Mouse (Mus musculus) spleen, adult 12 weeks (tissue): ENCODE measurements around the gene Bglap3.
"Not testable (repeated sequence)": the region's sequence is repeated elsewhere in the genome, so short reads cannot be mapped to it uniquely, and the experiment has no call there.

Source experiments
- DNase-seq: peaks from one replicate; pipeline ENCODE4 v3.0.0; 2022; ENCODE audit warnings: low spot score

Bglap3 gene

GRCm38 (mm10) chr3:88372643-88373042 lies at the start of gene Bglap3:
Gene Bglap3, minus strand, starts transcription at chr3:88372743.
- not testable (repeated sequence) for DNase-seq

DNA sequence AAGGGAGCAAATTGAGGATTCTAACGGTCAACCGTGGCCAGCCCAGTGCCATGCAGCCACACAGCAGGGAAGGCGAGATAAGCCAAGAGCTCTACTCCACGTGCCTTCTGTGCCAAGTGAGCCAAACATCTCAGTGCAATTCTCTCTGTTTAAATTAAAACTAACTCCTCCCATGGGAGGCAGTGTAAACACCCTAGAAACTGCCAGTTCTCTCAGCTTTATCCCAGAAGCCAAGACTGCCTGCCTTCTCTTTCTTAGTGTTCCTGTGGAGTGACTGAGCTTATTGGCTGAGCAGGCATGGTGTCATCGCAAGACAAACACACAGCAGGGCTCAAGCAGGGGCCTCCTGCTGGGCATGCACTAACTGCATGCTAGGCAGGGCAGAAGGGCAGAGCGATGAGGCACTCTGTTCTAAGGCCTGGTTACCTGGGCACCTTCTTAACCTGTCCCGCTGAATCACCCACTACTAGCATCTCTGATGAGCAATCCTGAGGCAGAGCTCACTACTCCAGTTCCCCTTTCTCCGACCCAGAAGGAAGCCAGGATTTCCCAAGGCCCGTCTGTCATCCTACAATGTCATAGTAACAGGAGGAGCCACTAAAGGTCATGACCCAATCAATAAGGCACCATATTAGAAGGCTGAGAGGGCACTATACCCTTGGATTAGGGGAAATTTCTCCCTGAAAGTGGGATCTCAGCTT lies 49.6 kb upstream of the Bglap3 start:
- DNase-seq: no peak

GRCm38 (mm10) chr3:88420771-88421170 lies 48.2 kb upstream of the Bglap3 start:
- DNase-seq: no peak

DNA sequence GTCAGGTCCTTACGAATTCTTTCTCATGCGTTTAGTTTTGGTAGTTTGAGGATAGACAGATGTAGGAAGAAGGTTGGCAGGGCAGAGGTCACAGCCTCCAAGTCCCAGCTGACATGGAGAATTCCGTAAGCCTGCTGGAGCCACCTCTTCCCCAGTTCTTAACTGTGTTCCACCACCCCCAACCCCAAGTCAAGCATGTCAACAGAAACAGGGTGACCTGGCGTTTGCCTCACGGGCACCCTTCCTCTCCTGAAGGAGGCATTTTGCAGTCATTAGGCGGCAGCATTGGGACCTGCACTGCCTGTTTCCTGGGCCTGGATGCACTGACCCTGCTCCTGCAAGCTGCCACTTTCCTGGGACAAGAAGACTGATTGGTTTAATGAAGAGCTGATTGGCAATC lies 45.5 kb upstream of the Bglap3 start:
- no peak for DNase-seq

DNA sequence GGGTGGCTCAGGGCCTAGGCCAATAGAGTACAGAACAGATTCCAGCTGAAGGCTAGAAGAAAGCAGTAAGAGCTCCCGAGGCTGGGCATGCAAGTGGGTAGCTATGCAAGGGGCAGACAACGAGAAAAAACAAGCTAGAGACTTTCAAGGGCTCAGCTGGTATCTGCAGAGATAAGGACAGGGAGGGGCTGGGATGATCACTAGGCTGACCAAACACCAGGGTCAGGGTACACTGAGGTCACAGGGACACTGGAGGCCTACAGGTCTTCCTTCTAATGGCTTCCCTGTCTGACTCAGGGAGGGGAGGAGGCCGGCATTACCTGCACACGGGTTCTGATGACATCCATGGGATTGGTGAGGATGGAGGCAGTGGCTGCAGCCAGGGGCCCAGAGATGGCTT lies 43.1 kb upstream of the Bglap3 start:
- DNase-seq: no peak

DNA sequence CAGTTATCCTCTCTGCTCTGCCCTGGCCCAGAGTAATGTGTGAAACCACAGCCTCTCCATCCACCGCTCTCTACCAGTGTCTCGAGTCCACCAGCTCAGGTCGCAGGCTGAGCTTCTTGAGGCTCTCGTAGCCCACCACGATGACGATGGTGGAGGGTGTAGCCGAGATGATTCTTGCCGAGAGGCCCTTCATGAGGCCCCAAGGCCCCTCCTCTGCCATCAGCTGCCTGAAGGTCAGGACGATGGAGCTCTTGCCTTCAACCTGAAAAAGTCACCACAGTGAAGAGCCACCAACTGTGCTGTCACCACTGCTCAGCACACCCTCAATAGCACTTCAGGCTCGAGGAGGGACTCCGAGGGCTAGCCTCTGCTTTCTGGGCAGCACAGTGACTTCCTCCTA lies 40.1 kb upstream of the Bglap3 start:
- no peak for DNase-seq

GRCm38 (mm10) chr3:88411681-88412080 lies 39.1 kb upstream of the Bglap3 start:
- peak; percentile 55 for DNase-seq

- no peak for DNase-seq
These were observed 38.1 kb upstream of the Bglap3 start for GRCm38 (mm10) chr3:88410645-88411031.

GRCm38 (mm10) chr3:88409741-88410644 lies 37.5 kb upstream of the Bglap3 start, which contains the start of gene Pmf1:
Gene Pmf1, minus strand, starts transcription at chr3:88410331.
- DNase-seq: peak; percentile 89

GRCm38 (mm10) chr3:88408953-88409352 lies 36.4 kb upstream of the Bglap3 start:
- DNase-seq: no peak

DNA sequence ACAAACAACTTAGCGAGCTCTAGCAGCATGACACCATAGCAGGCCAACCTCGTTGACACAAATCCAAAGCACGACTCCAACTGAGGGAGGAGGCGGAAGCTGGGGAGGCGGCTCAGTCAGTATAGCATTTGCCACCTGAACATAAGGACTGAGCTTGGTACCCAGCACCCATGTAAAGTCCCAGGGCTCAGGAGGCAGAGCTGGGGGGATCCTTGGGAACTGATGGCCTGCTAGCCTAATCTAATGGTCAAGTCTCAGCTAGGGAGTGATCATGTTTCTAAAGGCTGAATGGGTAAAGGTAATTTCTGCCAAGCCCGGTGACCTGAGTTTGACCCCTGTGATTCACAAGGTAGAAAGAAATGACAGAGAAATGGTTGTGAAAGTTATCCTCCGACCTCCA lies 35.0 kb upstream of the Bglap3 start:
- no peak for DNase-seq

DNA sequence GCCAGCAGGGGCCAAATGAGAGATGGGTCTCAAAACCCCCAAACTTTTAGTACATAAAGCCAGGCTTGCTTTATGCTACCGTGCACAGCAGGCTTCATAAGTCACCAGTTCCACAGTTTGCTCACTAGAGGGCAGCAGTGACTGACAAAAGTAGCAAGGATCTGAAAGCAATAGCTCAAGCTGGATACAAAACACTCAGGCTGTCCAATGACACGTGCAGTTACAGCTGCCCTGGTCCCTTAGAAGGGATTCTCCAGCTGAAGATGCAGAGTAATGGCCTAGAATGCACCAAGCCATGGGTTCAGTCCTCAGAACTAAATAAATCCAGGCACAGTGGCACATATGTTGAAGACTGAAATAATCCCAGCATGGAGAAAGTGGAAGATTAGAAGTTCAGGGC lies 34.5 kb upstream of the Bglap3 start:
- DNase-seq: peak; percentile 58

- DNase-seq: no peak
These were observed 31.1 kb upstream of the Bglap3 start for GRCm38 (mm10) chr3:88403522-88404230.

DNA sequence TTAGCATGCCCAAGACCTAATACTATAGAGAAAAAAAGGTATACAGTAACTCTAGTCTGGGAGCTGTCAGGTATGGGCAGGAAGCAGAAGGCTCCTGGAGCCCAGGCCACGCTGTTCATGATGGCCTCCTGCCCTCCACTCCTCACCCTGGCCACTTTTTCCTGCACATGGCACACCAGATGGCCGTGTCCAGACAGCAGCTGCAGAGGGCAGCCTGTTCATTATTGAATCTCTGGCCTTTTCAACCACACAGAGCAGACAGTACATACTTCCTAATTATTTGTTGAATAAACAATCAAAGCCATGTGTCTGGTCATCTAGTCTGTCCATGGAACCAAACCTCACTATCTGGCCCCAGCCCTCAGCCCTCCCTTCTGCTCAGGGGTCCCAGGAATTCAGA lies 26.1 kb upstream of the Bglap3 start:
- no peak for DNase-seq

GRCm38 (mm10) chr3:88395742-88396141 lies 23.2 kb upstream of the Bglap3 start:
- DNase-seq: no peak

- DNase-seq: peak; percentile 26
These were observed 22.7 kb upstream of the Bglap3 start for GRCm38 (mm10) chr3:88395288-88395687.

- DNase-seq: no peak
These were observed 21.3 kb upstream of the Bglap3 start for GRCm38 (mm10) chr3:88393776-88394375.

GRCm38 (mm10) chr3:88384364-88384763 lies 11.8 kb upstream of the Bglap3 start, which contains the start of gene Bglap:
Gene Bglap, minus strand, starts transcription at chr3:88384464.
- no peak for DNase-seq

GRCm38 (mm10) chr3:88382383-88382782 lies 9.8 kb upstream of the Bglap3 start:
- DNase-seq: not testable (repeated sequence)

DNA sequence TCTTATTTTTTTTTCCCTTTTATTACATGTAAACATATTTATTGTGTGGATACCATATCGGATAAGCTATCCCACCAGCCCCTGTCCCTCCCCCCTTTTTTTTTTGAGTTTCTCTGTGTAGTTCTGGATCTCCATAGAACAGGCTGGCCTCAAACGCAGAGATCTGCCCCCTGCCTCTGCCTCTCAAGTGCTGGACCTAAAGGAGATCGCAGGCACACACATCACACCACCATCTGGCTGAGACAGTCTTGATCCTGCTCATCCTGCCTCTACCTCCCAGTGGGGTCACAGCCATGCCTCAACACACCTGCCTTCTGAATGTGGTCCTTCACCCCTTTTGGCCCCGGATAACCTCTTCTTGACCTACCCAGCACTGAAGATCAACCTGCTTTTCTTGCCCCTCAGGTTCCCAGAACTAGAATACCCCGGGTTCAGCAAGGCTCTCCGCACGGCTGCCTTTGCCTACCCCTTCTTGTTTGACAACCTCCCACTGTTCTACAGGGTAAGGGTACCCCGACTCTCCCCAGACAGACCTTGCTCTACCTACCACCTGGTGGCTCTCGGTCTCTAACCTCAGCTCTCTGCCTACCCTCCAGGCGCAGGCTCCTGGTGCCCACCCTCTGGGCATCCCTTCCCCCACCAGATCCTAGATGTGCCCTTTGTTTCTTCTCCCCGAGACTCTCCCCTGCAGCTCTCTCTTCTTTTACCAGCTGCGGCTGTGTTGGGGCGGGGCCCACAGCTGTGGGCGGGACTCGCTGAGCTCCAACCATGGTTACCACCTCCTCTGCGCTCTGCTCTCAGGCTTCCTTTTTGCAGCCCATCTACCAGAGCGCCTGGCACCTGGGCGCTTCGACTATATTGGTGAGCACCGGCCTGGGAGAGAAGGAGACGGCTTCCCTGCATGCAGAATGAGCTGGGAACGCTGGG lies 9.1 kb upstream of the Bglap3 start:
- not testable (repeated sequence) for DNase-seq

GRCm38 (mm10) chr3:88378599-88378998 lies 6.1 kb upstream of the Bglap3 start, which contains the start of gene Bglap2:
Gene Bglap2, minus strand, starts transcription at chr3:88378699.
- DNase-seq: not testable (repeated sequence)
